Mouse (Mus musculus) ES-E14 (cell line): ENCODE data around the gene Slc35a3.

Source experiments
- CHD2 ChIP-seq: IDR thresholded peaks from 2 replicates; pipeline ENCODE4 v1.6.1; 2014; ENCODE audit warnings: mild to moderate bottlenecking, low read depth, low read length, inconsistent platforms
- HCFC1 ChIP-seq: IDR thresholded peaks from 2 replicates; pipeline ENCODE4 v1.6.1; 2012; ENCODE audit warnings: low read length, inconsistent platforms, borderline replicate concordance; ENCODE audit not compliant: insufficient read depth
- ZC3H11A ChIP-seq: IDR thresholded peaks from 2 replicates; pipeline ENCODE4 v1.6.1; 2012; ENCODE audit warnings: low read depth, mild to moderate bottlenecking, inconsistent platforms, low read length, borderline replicate concordance

DNA sequence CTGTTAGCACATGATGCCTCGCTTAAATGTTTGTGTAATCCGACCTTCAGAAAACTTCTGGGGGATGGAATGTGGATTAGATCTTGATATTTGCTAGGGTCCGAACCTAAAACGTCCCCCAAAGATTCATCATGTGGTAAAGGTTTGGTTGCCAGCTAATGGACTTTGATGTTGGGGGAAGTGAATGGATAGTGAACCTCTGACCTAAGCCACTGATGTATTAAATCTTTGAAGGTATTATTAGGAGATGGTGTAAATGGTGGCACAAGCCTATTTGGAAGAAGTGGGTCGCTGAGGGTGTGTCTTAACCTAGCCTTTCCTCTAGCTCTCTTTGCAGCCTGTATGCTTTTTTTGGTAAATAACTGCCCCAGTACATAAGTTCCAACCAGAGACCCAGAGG lies 400 bp upstream of the Slc35a3 start:
- no peak for TF ChIP-seq ZC3H11A
- TF ChIP-seq CHD2: no peak
- no peak for TF ChIP-seq HCFC1
